Mouse (Mus musculus) left cerebral cortex, adult 2 months (tissue): ENCODE results near the gene Dnajb12. TPM values are rescaled to one million over a fixed set of nuclear protein-coding genes. Genes with fewer than 3 reads are reported as not detected.

Source experiments
- DNase-seq, 2 experiments: peaks; one replicate each; pipeline ENCODE4 v3.0.0; 2021 to 2022; ENCODE audit warnings: low spot score in 2 of 2, mixed read lengths in 1 of 2; ENCODE audit errors: extremely low spot score in 1 of 2
- H3K27ac ChIP-seq: fragments of 200-600 bp; 2 replicates; pipeline ENCODE4 v1.8.1; 2022
- H3K4me3 ChIP-seq: fragments of 200-600 bp; 2 replicates; pipeline ENCODE4 v1.8.1; 2022
- CTCF ChIP-seq: fragments of 200-600 bp; IDR thresholded peaks from 2 replicates; pipeline ENCODE4 v1.8.1; 2022; ENCODE audit warnings: antibody characterized with exemption, mild to moderate bottlenecking, moderate library complexity
- intact Hi-C: fragments of 180-260 bp; cut with DNase I; formaldehyde crosslinking; loops from one replicate; pipeline ENCODE4 v1.15.1; 2025
- total RNA-seq, 2 experiments: library from RNA; stranded (reverse); gene quantifications; 2 replicates each; pipeline ENCODE4 v1.2.3; 2021

Dnajb12 gene
- total RNA-seq, 2 experiments from 2014 or later = 50.6 to 52.2 TPM

GRCm38 (mm10) chr10:59929205-59929604 is 49.8 kb downstream of the Dnajb12 start:
- TF ChIP-seq CTCF = no peak
- H3K4me3 ChIP-seq = no peak overlapping the region
- no peak for DNase-seq
- H3K27ac ChIP-seq = no peak overlapping the region
- intact Hi-C loops = no loop called here

GRCm38 (mm10) chr10:59930996-59931395 is 51.6 kb downstream of the Dnajb12 start:
- intact Hi-C loops = no loop called here
- Histone ChIP-seq H3K27ac (0 out of 2 replicates have a peak overlapping the region, but pooled peaks have one; percentile 44), H3K4me3 (peak overlapping the region; percentile 5; the same call in 1 of the 2 replicates)
- TF ChIP-seq CTCF = no peak
- no peak for DNase-seq

GRCm38 (mm10) chr10:59932521-59932920 is 53.2 kb downstream of the Dnajb12 start:
- Histone ChIP-seq H3K4me3 (no peak overlapping the region), H3K27ac (no peak overlapping the region)
- TF ChIP-seq CTCF = no peak
- DNase-seq = no peak
- intact Hi-C loops = no loop called here

GRCm38 (mm10) chr10:59934039-59934438 is 54.7 kb downstream of the Dnajb12 start:
- DNase-seq = no peak
- TF ChIP-seq CTCF = no peak
- no peak overlapping the region for H3K27ac ChIP-seq
- intact Hi-C loops = no loop called here
- H3K4me3 ChIP-seq = no peak overlapping the region

GRCm38 (mm10) chr10:59936058-59936856 is 56.9 kb downstream of the Dnajb12 start:
- TF ChIP-seq CTCF = no peak
- intact Hi-C loops = no loop called here
- no peak overlapping the region for H3K4me3 ChIP-seq
- DNase-seq = no peak
- no peak overlapping the region for H3K27ac ChIP-seq

GRCm38 (mm10) chr10:59938662-59939061 is 59.3 kb downstream of the Dnajb12 start:
- no peak for DNase-seq
- H3K4me3 ChIP-seq = no peak overlapping the region
- intact Hi-C loops = no loop called here
- no peak overlapping the region for H3K27ac ChIP-seq
- TF ChIP-seq CTCF = no peak

GRCm38 (mm10) chr10:59939081-59939480 is 59.7 kb downstream of the Dnajb12 start:
- intact Hi-C loops = no loop called here
- Histone ChIP-seq H3K27ac (no peak overlapping the region), H3K4me3 (no peak overlapping the region)
- TF ChIP-seq CTCF = no peak
- no peak for DNase-seq

- TF ChIP-seq CTCF = no peak
- no peak for DNase-seq
- peak overlapping the region; percentile 37 for H3K4me3 ChIP-seq
- intact Hi-C loops = no loop called here
- peak overlapping the region; percentile 91 for H3K27ac ChIP-seq
These were observed 63.0 kb downstream of the Dnajb12 start for GRCm38 (mm10) chr10:59942281-59942846.

GRCm38 (mm10) chr10:59942847-59943420 is 63.6 kb downstream of the Dnajb12 start:
- peak overlapping the region; percentile 91 for H3K27ac ChIP-seq
- intact Hi-C loops = no loop called here
- peak; percentile 54 to 74 for DNase-seq

GRCm38 (mm10) chr10:59943421-59943989 is 64.1 kb downstream of the Dnajb12 start:
- H3K27ac ChIP-seq = peak overlapping the region; percentile 91
- TF ChIP-seq CTCF = no peak
- peak; percentile 73 to 81 for DNase-seq
- peak overlapping the region; percentile 37 for H3K4me3 ChIP-seq
- intact Hi-C loops = no loop called here

More at GRCm38 (mm10) chr10:59942847-59943420, 63.6 kb downstream of the Dnajb12 start:
- TF ChIP-seq CTCF = no peak
- peak overlapping the region; percentile 37 for H3K4me3 ChIP-seq

- Histone ChIP-seq H3K27ac (no peak overlapping the region), H3K4me3 (no peak overlapping the region)
- intact Hi-C loops = no loop called here
- DNase-seq = no peak
- no peak for TF ChIP-seq CTCF
These were observed 66.1 kb downstream of the Dnajb12 start for GRCm38 (mm10) chr10:59945416-59945815.

- DNase-seq = no peak
- no peak overlapping the region for H3K4me3 ChIP-seq
- intact Hi-C loops = no loop called here
- no peak for TF ChIP-seq CTCF
- H3K27ac ChIP-seq = no peak overlapping the region
These were observed 67.0 kb downstream of the Dnajb12 start for GRCm38 (mm10) chr10:59946362-59946761.
